ENCODE assay signal across 19 mouse cellular contexts in genomic region chr8:105537011-105537677, GRCm38 (mm10). TPM values are rescaled to one million over a fixed set of nuclear protein-coding genes. Genes with fewer than 3 reads are reported as not detected.
A peak's percentile ranks its signal among the peaks of the same experiment; 100 is the strongest.
DNase-seq lines count a peak whose midpoint lies in the region; ATAC-seq and TF ChIP-seq lines count a peak whose summit lies in the region.
"Had no signal": no experiment of that assay in that cellular context is flagged by ENCODE, and none has a peak within 500 bp of the region (broad histone marks: within the 10 kb centered on the region; RNA-seq: fewer than 3 reads in every experiment).

No protein-coding gene starts in this region.

- ATAC-seq in hindbrain, embryonic 16.5 days: peak; percentile 45; the same call in 1 of the 2 replicates
- ATAC-seq in hindbrain, embryonic 11.5 days (ENCODE audit: low FRiP score): no peak
- no peak for ATAC-seq in forebrain, embryonic 15.5 days (replicated peaks)
- no peak for ATAC-seq in heart, embryonic 11.5 days (replicated peaks; ENCODE audit: insufficient number of reproducible peaks, low FRiP score, low TSS enrichment)
- ATAC-seq: forebrain, embryonic 13.5 days had no signal

- no peak for TF ChIP-seq POLR2A in cerebellum, adult 2 months (IDR thresholded peaks at IDR 0.05; ENCODE audit: borderline replicate concordance, insufficient read depth, low read length)

- H3K4me2 ChIP-seq in hindbrain, embryonic 16.5 days (ENCODE audit: low read length): no peak overlapping the region
- H3K4me2 ChIP-seq in hindbrain, embryonic 11.5 days (replicated peaks; ENCODE audit: low read depth, low read length): no peak overlapping the region
- no peak overlapping the region for H3K4me2 ChIP-seq in forebrain, embryonic 15.5 days (replicated peaks)
- H3K4me2 ChIP-seq in heart, embryonic 11.5 days: no peak overlapping the region
- H3K4me2 ChIP-seq: embryonic facial prominence, embryonic 15.5 days; forebrain, embryonic 13.5 days; liver, embryonic 13.5 days had no signal

- no peak for DNase-seq in hindbrain, embryonic 11.5 days (ENCODE audit: low spot score)
- peak; percentile 60 for DNase-seq in adipocyte (ENCODE audit: low spot score)
- DNase-seq in cerebellum, adult 2 months: peak; percentile 78 to 86
- DNase-seq in gastrocnemius, postnatal 10 days: peak; percentile 60
- no peak for DNase-seq in neural tube, embryonic 10.5 days (ENCODE audit: extremely low spot score, low spot score)
- DNase-seq: heart, postnatal 36 days; kidney, adult 11 months; liver, embryonic 13.5 days; lung, postnatal 4 days; midbrain, embryonic 14.5 days; right cerebral cortex, postnatal 14 days had no signal

- peaks cover 20% of the 10 kb centered on the region for H3K36me3 ChIP-seq in hindbrain, embryonic 16.5 days (ENCODE audit: control insufficient read depth, insufficient read depth, low read length)
- no peaks in the 10 kb centered on the region for H3K36me3 ChIP-seq in hindbrain, embryonic 11.5 days (ENCODE audit: control insufficient read depth, insufficient read depth, low read length)
- H3K36me3 ChIP-seq in forebrain, embryonic 15.5 days: peaks cover 31% of the 10 kb centered on the region
- peaks cover 14% of the 10 kb centered on the region; the same call in 1 of the 2 replicates for H3K36me3 ChIP-seq in heart, embryonic 11.5 days (ENCODE audit: control insufficient read depth, insufficient read depth, low read length)

- no peak overlapping the region for H3K9ac ChIP-seq in hindbrain, embryonic 16.5 days (ENCODE audit: low read depth, low read length)
- no peak overlapping the region for H3K9ac ChIP-seq in hindbrain, embryonic 11.5 days (ENCODE audit: low read depth, low read length)
- no peak overlapping the region for H3K9ac ChIP-seq in forebrain, embryonic 15.5 days (replicated peaks)
- H3K9ac ChIP-seq in heart, embryonic 11.5 days (ENCODE audit: low read depth, low read length): no peak overlapping the region
- H3K9ac ChIP-seq: embryonic facial prominence, embryonic 15.5 days; forebrain, embryonic 13.5 days; liver, embryonic 13.5 days had no signal

- no peak for TF ChIP-seq CTCF in cerebellum, adult 2 months (IDR thresholded peaks at IDR 0.05; ENCODE audit: borderline replicate concordance, insufficient read depth, low read depth, low read length)

- no peak overlapping the region for H3K4me3 ChIP-seq in hindbrain, embryonic 16.5 days (ENCODE audit: low read length)
- no peak overlapping the region for H3K4me3 ChIP-seq in hindbrain, embryonic 11.5 days (ENCODE audit: low read depth, low read length)
- no peak overlapping the region for H3K4me3 ChIP-seq in cerebellum, adult 2 months (replicated peaks; ENCODE audit: insufficient read depth, low read depth, low read length)
- no peak overlapping the region for H3K4me3 ChIP-seq in forebrain, embryonic 15.5 days
- no peak overlapping the region for H3K4me3 ChIP-seq in heart, embryonic 11.5 days (ENCODE audit: low read depth, low read length)
- H3K4me3 ChIP-seq: embryonic facial prominence, embryonic 15.5 days; forebrain, embryonic 13.5 days; heart, adult 2 months; liver, embryonic 13.5 days had no signal

- WGBS in hindbrain, embryonic 16.5 days: 84% methylated on average over 6 of the region's 6 CpGs
- WGBS in hindbrain, embryonic 11.5 days: 95% methylated on average over 6 of the region's 6 CpGs
- WGBS in cerebellum, adult 2 months: 7% methylated on average over 6 of the region's 6 CpGs
- WGBS in forebrain, embryonic 15.5 days: 89% methylated on average over 6 of the region's 6 CpGs
- WGBS in heart, embryonic 11.5 days (ENCODE audit: insufficient replicate concordance): 92% methylated on average over 6 of the region's 6 CpGs

- no peaks in the 10 kb centered on the region for H3K27me3 ChIP-seq in hindbrain, embryonic 16.5 days (replicated peaks; ENCODE audit: control insufficient read depth, insufficient read depth, low read length)
- no peaks in the 10 kb centered on the region for H3K27me3 ChIP-seq in hindbrain, embryonic 11.5 days (ENCODE audit: control insufficient read depth, insufficient read depth, low read length)
- H3K27me3 ChIP-seq in cerebellum, adult 2 months (ENCODE audit: control insufficient read depth, insufficient read depth, low read length): no peaks in the 10 kb centered on the region
- no peaks in the 10 kb centered on the region for H3K27me3 ChIP-seq in forebrain, embryonic 15.5 days
- no peaks in the 10 kb centered on the region for H3K27me3 ChIP-seq in heart, embryonic 11.5 days (ENCODE audit: control insufficient read depth, insufficient read depth, low read length)
- H3K27me3 ChIP-seq: embryonic facial prominence, embryonic 15.5 days; forebrain, embryonic 13.5 days; liver, embryonic 13.5 days had no signal

- H3K27ac ChIP-seq in hindbrain, embryonic 16.5 days (ENCODE audit: low read depth, low read length): no peak overlapping the region
- H3K27ac ChIP-seq in hindbrain, embryonic 11.5 days (ENCODE audit: low read depth, low read length): no peak overlapping the region
- H3K27ac ChIP-seq in cerebellum, adult 2 months (ENCODE audit: insufficient read depth, low read length): peak overlapping the region; percentile 44
- no peak overlapping the region for H3K27ac ChIP-seq in forebrain, embryonic 15.5 days (replicated peaks)
- H3K27ac ChIP-seq in heart, embryonic 11.5 days (ENCODE audit: low read depth, low read length): no peak overlapping the region
- H3K27ac ChIP-seq: embryonic facial prominence, embryonic 15.5 days; forebrain, embryonic 13.5 days; heart, adult 2 months; liver, embryonic 13.5 days had no signal

- peaks cover 4% of the 10 kb centered on the region; the same call in 1 of the 2 replicates for H3K4me1 ChIP-seq in hindbrain, embryonic 16.5 days (ENCODE audit: control insufficient read depth, insufficient read depth, low read depth, low read length)
- H3K4me1 ChIP-seq in hindbrain, embryonic 11.5 days (replicated peaks; ENCODE audit: control insufficient read depth, insufficient read depth, low read length): no peaks in the 10 kb centered on the region
- peaks cover 37% of the 10 kb centered on the region for H3K4me1 ChIP-seq in cerebellum, adult 2 months (ENCODE audit: control insufficient read depth, insufficient read depth, low read length)
- no peaks in the 10 kb centered on the region for H3K4me1 ChIP-seq in forebrain, embryonic 15.5 days
- peaks cover 13% of the 10 kb centered on the region for H3K4me1 ChIP-seq in heart, embryonic 11.5 days (ENCODE audit: control insufficient read depth, insufficient read depth, low read length)

- no peaks in the 10 kb centered on the region for H3K9me3 ChIP-seq in hindbrain, embryonic 16.5 days (ENCODE audit: control insufficient read depth, low read length)
- H3K9me3 ChIP-seq in hindbrain, embryonic 11.5 days (ENCODE audit: control insufficient read depth, low read length): no peaks in the 10 kb centered on the region
- H3K9me3 ChIP-seq in forebrain, embryonic 15.5 days: no peaks in the 10 kb centered on the region
- no peaks in the 10 kb centered on the region for H3K9me3 ChIP-seq in heart, embryonic 11.5 days (replicated peaks; ENCODE audit: control insufficient read depth, low read length)
- H3K9me3 ChIP-seq: embryonic facial prominence, embryonic 15.5 days; forebrain, embryonic 13.5 days; liver, embryonic 13.5 days had no signal

RNA-seq across cellular contexts. Expression of gene Hsd11b2, which starts 18.6 kb away (rescaled TPM):
- polyA plus RNA-seq in hindbrain, embryonic 16.5 days (2015; fragmentation: Nextera tagmentation; extraction: Ambion mirVana): 6.9 and 8.8 TPM in 2 replicates
- 19.6 and 21.1 TPM in 2 replicates for polyA plus RNA-seq in hindbrain, embryonic 11.5 days (2014; fragmentation: Nextera tagmentation; extraction: Ambion mirVana)
- 0.08 TPM in 1 of 2 replicates, not detected in the other for polyA plus RNA-seq in cerebellum, adult 2 months (2012; rRNA removed)
- total RNA-seq in gastrocnemius, postnatal 10 days (2021): 1 to 10 TPM; 4.4 to 4.5 TPM
- polyA plus RNA-seq in forebrain, embryonic 15.5 days (2015; fragmentation: Nextera tagmentation; extraction: Ambion mirVana): 1.4 and 1.7 TPM in 2 replicates
- 6.4 and 8.2 TPM in 2 replicates for polyA plus RNA-seq in heart, embryonic 11.5 days (2014; fragmentation: Nextera tagmentation; extraction: Ambion mirVana)
- total RNA-seq: heart, postnatal 36 days; left cerebral cortex, postnatal 14 days had no signal
- polyA plus RNA-seq: cortical plate, adult 2 months had no signal

RNA-seq across cellular contexts. Expression of gene Atp6v0d1, which starts 28.7 kb away (rescaled TPM):
- 250 and 273 TPM in 2 replicates for polyA plus RNA-seq in hindbrain, embryonic 16.5 days (2015; fragmentation: Nextera tagmentation; extraction: Ambion mirVana)
- 141 and 155 TPM in 2 replicates for polyA plus RNA-seq in hindbrain, embryonic 11.5 days (2014; fragmentation: Nextera tagmentation; extraction: Ambion mirVana)
- polyA plus RNA-seq in cerebellum, adult 2 months (2012; rRNA removed): 333 and 336 TPM in 2 replicates
- 10 to 100 TPM; 49.3 to 54.2 TPM for total RNA-seq in gastrocnemius, postnatal 10 days (2021)
- 184 and 193 TPM in 2 replicates for polyA plus RNA-seq in forebrain, embryonic 15.5 days (2015; fragmentation: Nextera tagmentation; extraction: Ambion mirVana)
- polyA plus RNA-seq in heart, embryonic 11.5 days (2014; fragmentation: Nextera tagmentation; extraction: Ambion mirVana): 80.7 and 86.3 TPM in 2 replicates

RNA-seq across cellular contexts. Expression of gene Zdhhc1, which starts 40.4 kb away (rescaled TPM):
- 39.0 and 40.2 TPM in 2 replicates for polyA plus RNA-seq in hindbrain, embryonic 16.5 days (2015; fragmentation: Nextera tagmentation; extraction: Ambion mirVana)
- 19.0 and 19.7 TPM in 2 replicates for polyA plus RNA-seq in hindbrain, embryonic 11.5 days (2014; fragmentation: Nextera tagmentation; extraction: Ambion mirVana)
- polyA plus RNA-seq in cerebellum, adult 2 months (2012; rRNA removed): 64.7 and 67.9 TPM in 2 replicates
- total RNA-seq in gastrocnemius, postnatal 10 days (2021): 10 to 100 TPM; 10.9 to 15.9 TPM
- polyA plus RNA-seq in forebrain, embryonic 15.5 days (2015; fragmentation: Nextera tagmentation; extraction: Ambion mirVana): 28.8 and 31.3 TPM in 2 replicates
- polyA plus RNA-seq in heart, embryonic 11.5 days (2014; fragmentation: Nextera tagmentation; extraction: Ambion mirVana): 15.0 and 17.1 TPM in 2 replicates

Comparison
In these comparisons a context has a peak if more than half of its experiments do, and no peak if none do; other contexts are left out.
1. DNase-seq: peak in adipocyte (single experiment), cerebellum, adult 2 months (2 of 2) and gastrocnemius, postnatal 10 days (single experiment); none in hindbrain, embryonic 11.5 days (single experiment) and neural tube, embryonic 10.5 days (single experiment).